Mouse (Mus musculus) cortical plate, adult 2 months (tissue): ENCODE measurements around the gene Eps15l1.

Source experiments
- CTCF ChIP-seq: fragments of 200-500 bp; IDR thresholded peaks from 2 replicates; pipeline ENCODE4 v1.5.1; 2011; ENCODE audit warnings: mild to moderate bottlenecking, control low read depth, low read length; ENCODE audit not compliant: insufficient read depth; ENCODE audit errors: extremely low read depth
- POLR2A ChIP-seq: fragments of 200-500 bp; IDR thresholded peaks from 2 replicates; pipeline ENCODE4 v1.6.1; 2011; ENCODE audit warnings: mild to moderate bottlenecking, low read length, control low read depth; ENCODE audit not compliant: insufficient read depth; ENCODE audit errors: extremely low read depth

GRCm38 (mm10) chr8:72296561-72296960 lies 124.7 kb downstream of the Eps15l1 start:
- TF ChIP-seq POLR2A, result no peak
- TF ChIP-seq CTCF, result no peak
